Mouse (Mus musculus) brain, embryonic 14.5 days (tissue): ENCODE data around the gene Nelfe.

ENCODE experiments used
- CTCF ChIP-seq: fragments of 200-500 bp; IDR thresholded peaks from 2 replicates; pipeline ENCODE4 v1.5.1; 2012; ENCODE audit warnings: inconsistent platforms, mild to moderate bottlenecking, moderate library complexity, borderline replicate concordance; ENCODE audit not compliant: insufficient read depth, insufficient read length; ENCODE audit errors: extremely low read depth
- POLR2A ChIP-seq: fragments of 200-500 bp; IDR thresholded peaks from 2 replicates; pipeline ENCODE4 v1.6.1; 2012; ENCODE audit warnings: mild to moderate bottlenecking, inconsistent platforms, borderline replicate concordance; ENCODE audit not compliant: poor library complexity, insufficient read depth, insufficient read length, severe bottlenecking; ENCODE audit errors: extremely low read depth

DNA sequence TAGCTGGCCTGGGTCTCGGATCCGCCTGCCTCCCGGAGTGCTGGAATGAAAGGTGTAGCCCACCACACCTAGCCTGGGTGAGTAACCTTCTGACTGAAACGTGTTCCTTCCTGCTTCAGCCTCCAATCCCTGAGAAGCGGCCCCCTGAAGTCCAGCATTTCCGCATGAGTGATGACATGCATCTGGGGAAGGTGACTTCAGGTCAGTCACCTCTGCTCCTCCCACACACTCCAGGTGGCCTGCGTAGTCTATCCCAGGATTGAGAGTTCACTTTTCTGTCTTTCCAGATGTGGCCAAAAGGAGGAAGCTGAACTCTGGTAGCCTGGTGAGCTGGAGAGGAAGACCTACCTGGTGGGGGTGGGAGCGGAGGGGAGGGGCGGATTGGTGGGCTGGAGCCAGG lies 52.7 kb downstream of the Nelfe start:
- no peak for TF ChIP-seq CTCF
- no peak for TF ChIP-seq POLR2A
